Mouse (Mus musculus): Measurements from ENCODE around the gene Mup4.
"Not testable (repeated sequence)": the region's sequence is repeated elsewhere in the genome, so short reads cannot be mapped to it uniquely, and the experiment has no call there.

Mup4 gene

GRCm38 (mm10) chr4:59960610-59961009 is at the start of gene Mup4:
TSS of gene Mup4 (minus strand) at chr4:59960710.
- no peak for DNase-seq

DNA sequence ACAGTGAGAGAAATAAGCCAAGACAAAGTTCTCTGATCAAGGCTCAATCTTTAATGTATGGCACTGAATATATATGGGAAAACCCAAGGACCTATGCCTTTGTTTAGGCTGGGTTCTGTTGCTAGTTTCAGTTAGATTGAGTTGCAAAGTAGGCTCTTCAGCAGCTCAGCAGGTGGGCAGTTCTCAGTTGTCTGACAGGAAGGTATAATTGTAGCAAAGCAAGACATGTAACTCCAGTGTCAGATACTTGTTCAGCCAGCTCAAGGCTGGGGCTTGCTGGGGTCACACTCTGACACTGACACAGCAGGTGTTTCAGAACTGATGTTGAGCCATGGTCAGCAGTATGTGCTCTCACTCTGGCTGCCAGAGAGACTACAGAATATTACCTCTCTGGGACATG is 37.4 kb upstream of the Mup4 start:
- DNase-seq, result not testable (repeated sequence)

- DNase-seq, result no peak
These were observed 3.2 kb upstream of the Mup4 start, which contains the start of gene Mup6 for GRCm38 (mm10) chr4:59963405-59964344. TSS of gene Mup6 (plus strand) at chr4:59964294.

- DNase-seq, result no peak
These were observed 23.0 kb downstream of the Mup4 start for GRCm38 (mm10) chr4:59937543-59937942.

DNA sequence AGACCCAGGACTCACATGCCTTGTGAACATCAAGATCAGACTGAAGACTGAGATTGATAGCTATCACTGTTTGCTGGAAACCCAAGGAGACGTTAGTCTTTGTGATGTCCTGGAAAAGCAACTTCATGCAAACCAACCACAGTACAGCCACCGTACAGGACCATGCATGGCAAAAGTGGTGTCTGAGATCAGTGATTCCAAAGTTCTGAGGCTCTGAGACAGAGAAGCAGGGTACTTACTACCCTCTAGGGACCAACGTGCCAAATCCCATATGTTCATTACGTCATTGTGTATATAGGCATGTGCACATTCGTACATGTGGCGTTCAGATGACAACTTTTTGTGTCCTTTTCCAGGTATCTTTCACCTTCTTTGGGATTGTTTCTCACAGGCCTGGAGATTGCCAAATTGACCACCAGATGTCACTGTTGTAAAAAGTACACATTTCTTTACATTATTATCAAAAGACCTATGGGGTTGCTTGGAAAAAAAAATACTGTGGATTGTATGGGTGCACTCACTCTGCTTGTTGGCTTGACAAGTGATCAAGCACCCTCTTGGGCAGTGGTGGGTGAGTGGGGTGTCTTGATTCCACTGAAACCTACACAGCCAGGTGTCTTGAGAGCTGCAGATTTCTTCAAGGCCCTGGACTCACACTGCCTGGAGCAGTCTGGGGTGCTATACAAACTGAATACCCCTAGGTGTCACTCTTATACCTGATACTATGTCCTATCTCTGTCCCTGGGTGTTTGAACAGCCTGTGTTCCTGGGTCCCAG is 27.8 kb downstream of the Mup4 start:
- DNase-seq, result peak; percentile 40

DNA sequence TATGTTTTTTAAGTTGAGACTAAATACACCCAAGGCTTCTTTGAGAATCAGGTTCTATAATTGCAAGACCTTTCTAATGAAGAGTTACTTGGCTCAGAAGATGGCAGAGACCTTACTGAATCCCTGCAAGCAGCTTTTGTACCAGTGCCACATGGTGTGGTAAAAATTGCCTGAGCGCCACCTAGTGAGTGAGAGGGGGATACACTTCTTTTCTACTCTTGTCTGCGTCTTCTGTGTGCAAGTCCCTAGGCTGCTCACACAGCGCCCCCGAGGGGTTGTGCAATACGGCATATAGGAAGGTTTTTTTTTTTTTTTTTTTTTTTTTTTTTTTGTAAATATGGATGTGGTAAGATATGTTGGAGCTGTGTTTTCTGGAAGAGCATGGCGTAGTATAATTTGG is 32.2 kb downstream of the Mup4 start:
- peak; percentile 66 for DNase-seq

DNA sequence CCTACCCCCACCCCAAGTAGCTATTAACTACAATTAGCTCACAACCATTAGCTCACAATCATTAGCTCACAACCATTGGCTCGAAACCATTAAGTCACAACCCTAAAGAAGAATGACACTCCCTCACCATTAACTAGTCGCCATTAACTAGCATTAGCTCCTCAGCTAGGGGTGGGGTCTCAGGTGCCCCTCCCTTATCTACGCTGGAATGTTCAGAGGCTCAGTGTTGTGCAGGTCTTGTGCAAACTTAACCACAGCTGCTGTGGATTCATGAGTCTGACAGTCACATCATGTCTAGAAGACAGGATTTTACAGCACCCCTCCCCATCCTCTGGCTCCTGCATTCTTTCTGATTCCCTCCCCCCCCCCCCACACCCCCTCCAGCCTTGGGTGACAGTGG is 32.8 kb downstream of the Mup4 start:
- no peak for DNase-seq

GRCm38 (mm10) chr4:59925082-59925481 is 35.4 kb downstream of the Mup4 start:
- DNase-seq, result no peak

GRCm38 (mm10) chr4:59917966-59918365 is 42.5 kb downstream of the Mup4 start:
- no peak for DNase-seq

DNA sequence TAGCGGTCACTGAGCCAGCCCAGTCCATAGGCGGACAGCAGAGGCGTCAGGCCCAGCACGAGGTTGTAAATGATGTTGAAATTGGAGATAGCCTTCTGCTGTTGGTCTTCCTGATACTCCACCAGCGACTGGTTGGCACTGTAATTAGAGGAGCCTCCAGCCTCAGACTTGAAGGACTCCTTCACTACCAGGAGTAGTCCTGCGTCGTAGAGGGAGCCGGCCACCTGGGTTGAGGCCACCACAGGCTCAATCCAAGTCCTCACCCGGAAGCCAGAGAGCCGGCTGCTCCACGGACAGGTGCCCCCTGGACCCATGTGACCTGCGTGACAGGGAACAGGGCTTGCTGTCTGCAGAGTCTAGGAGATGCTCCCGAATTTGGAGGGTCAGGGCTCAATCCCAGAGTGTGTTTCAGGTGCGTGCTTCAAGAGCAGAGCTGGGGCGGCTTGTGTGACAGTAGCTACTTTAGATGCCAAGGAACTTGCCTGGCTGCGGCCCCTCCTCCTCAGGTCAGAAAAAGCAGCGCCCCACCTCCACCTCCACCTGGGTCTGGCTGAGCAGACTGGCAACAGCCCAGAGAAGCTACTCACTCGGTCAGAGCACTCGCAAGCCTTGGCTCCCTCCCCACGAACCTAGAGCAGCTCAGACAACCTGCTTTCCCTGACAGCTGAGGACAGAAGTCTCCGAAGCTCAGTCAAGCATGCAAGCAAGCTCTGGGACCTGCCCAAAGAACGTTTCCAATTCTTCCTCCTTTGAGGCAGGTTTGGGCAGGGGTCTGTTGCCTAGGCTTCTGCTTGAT is 45.7 kb downstream of the Mup4 start, which contains the start of gene Slc46a2:
Gene Slc46a2, minus strand, starts transcription at position 449 of the 796 bp plus-strand sequence.
- DNase-seq, result peak; percentile 70

GRCm38 (mm10) chr4:59908785-59909184 is 51.7 kb downstream of the Mup4 start:
- no peak for DNase-seq

DNA sequence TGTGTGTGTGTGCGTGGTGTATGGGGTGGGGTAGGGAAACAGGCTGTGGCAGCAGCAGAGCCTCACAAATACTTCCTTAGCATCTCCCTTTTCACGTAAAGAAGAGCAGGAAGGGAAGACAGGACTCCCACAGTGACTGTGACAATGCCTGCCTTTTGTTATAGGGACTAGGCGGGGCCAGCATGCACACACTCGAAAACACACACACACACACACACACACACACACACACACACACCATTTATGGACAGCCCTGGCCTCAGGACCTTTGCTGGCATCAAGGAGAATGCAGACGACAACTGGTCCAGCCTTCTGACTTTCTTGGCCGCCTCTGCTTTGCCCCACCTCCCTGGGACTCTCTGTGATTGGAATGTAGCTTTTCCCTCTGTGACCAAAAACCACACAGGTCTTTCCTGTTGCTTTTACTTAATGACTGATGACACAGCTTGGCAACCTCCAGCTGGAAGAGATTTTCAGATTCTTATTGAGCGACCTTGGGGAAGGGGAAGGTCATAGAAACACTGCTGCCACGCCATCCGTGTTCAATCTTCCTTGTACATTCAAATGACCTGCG is 52.8 kb downstream of the Mup4 start:
- peak; percentile 10 for DNase-seq

DNA sequence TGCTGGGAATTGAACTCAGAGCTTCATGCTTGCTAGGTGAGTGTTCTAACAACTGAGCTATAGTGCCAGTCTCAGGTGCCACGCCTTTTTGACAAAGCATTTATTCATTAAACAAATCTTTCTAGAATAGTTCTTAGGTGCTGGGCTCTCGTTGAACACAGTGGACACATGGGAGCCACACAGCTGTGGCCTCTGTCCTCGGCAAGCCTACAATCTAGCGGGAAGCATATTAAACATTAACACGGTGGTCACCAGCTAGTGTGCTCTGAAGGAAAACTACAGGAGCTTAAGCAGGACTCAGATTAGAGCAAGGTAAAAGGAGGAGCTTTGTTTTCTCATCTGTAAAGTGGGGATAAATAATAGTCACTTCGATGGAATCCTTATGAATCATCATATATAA is 53.4 kb downstream of the Mup4 start:
- DNase-seq, result no peak
